34 mouse cellular contexts compared by ENCODE assay signal in the genomic region with DNA sequence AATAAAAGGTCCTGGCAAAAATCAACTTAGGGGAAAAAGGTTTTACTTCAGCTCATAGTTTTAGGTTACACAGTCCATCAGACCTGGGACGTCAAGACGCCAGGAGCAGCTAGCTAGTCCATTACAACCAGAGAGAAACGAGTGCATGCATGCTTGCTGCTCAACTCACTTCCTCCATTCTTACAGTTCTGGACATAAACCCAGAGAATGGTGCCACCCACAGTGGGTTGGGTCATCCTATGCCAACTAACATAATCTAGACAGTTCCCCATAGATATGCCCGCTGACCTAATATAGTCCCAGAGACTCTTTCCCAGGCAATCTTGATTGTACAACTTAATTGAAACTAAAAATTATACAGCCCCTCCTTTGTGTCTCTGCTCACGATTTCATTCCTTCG.
"Had no signal": no experiment of that assay in that cellular context is flagged by ENCODE, and none has a peak within 500 bp of the region (broad histone marks: within the 10 kb centered on the region; RNA-seq: fewer than 3 reads in every experiment).

No protein-coding gene starts in this region.

- DNase-seq: heart, postnatal 10 days; heart, postnatal 14 days; heart, postnatal 36 days; heart, postnatal 4 days; kidney, adult 11 months; kidney, adult 18-20 months; kidney, adult 2 months; kidney, adult 8-10 months; kidney, adult 9 months; kidney, postnatal 10 days; kidney, postnatal 14 days; kidney, postnatal 25 days; kidney, postnatal 36 days; kidney, postnatal 4 days; layer of hippocampus, adult 9-11 months; layer of hippocampus, postnatal 36 days had no signal

- H3K4me1 ChIP-seq: heart, embryonic 10.5 days; heart, embryonic 12.5 days; heart, embryonic 13.5 days; heart, embryonic 15.5 days; hindbrain, embryonic 10.5 days; hindbrain, embryonic 12.5 days; hindbrain, embryonic 15.5 days; intestine, embryonic 15.5 days; kidney, embryonic 15.5 days had no signal

- H3K36me3 ChIP-seq: heart, embryonic 10.5 days; heart, embryonic 12.5 days; heart, embryonic 13.5 days; heart, embryonic 15.5 days; hindbrain, embryonic 10.5 days; hindbrain, embryonic 12.5 days; hindbrain, embryonic 15.5 days; intestine, embryonic 15.5 days; kidney, embryonic 15.5 days had no signal

- ATAC-seq: hindbrain, embryonic 16.5 days; inflammation-experienced regulatory T-cells, adult 6 months; intestine, embryonic 15.5 days; intestine, embryonic 16.5 days; intestine, postnatal 0 days had no signal

- H3K27ac ChIP-seq: heart, embryonic 10.5 days; heart, embryonic 13.5 days; heart, embryonic 15.5 days; hindbrain, embryonic 10.5 days; hindbrain, embryonic 12.5 days; hindbrain, embryonic 14.5 days; hindbrain, embryonic 15.5 days; intestine, embryonic 15.5 days; kidney, embryonic 15.5 days; kidney, postnatal 0 days; layer of hippocampus, adult 2 months; left cerebral cortex, adult 2 months had no signal

- H3K27me3 ChIP-seq: hindbrain, embryonic 15.5 days; intestine, embryonic 15.5 days had no signal

- H3K9me3 ChIP-seq: heart, embryonic 10.5 days; heart, embryonic 12.5 days; heart, embryonic 13.5 days; heart, embryonic 15.5 days; hindbrain, embryonic 10.5 days; hindbrain, embryonic 12.5 days; hindbrain, embryonic 15.5 days; intestine, embryonic 15.5 days; kidney, embryonic 15.5 days had no signal

- H3K4me3 ChIP-seq: heart, embryonic 10.5 days; heart, embryonic 12.5 days; heart, embryonic 13.5 days; heart, embryonic 15.5 days; hindbrain, embryonic 10.5 days; hindbrain, embryonic 12.5 days; hindbrain, embryonic 15.5 days; intestine, embryonic 15.5 days; kidney, embryonic 15.5 days; layer of hippocampus, adult 2 months; left cerebral cortex, adult 2 months had no signal

- H3K4me2 ChIP-seq: heart, embryonic 11.5 days; heart, embryonic 12.5 days; heart, embryonic 13.5 days; heart, embryonic 15.5 days; hindbrain, embryonic 12.5 days; hindbrain, embryonic 14.5 days; hindbrain, embryonic 15.5 days; intestine, embryonic 15.5 days; kidney, embryonic 15.5 days had no signal

- H3K9ac ChIP-seq: heart, embryonic 12.5 days; heart, embryonic 13.5 days; heart, embryonic 15.5 days; hindbrain, embryonic 12.5 days; hindbrain, embryonic 14.5 days; hindbrain, embryonic 15.5 days; intestine, embryonic 15.5 days; kidney, embryonic 15.5 days had no signal
